Mouse (Mus musculus) layer of hippocampus, adult 8-10 months (tissue): ENCODE measurements around the gene Zfp280d. TPM values are rescaled to one million over a fixed set of nuclear protein-coding genes. Genes with fewer than 3 reads are reported as not detected.

Experiments used
- total RNA-seq, 4 experiments: library from RNA; stranded (reverse); gene quantifications; 2 replicates each; pipeline ENCODE4 v1.2.4; 2022

Gene Zfp280d
- total RNA-seq, 4 experiments from 2014 or later: 44.5 to 59.4 (median 58.7) TPM

Other genes starting within 250 kb of the Zfp280d start
- 10 to 100 TPM; 54.6 to 66.6 (median 58.7) TPM for gene Tcf12, start 163.0 kb upstream of the Zfp280d start, total RNA-seq
- 1 to 10 TPM; 1.1 to 2.0 (median 1.6) TPM for gene Mns1, start 163.2 kb downstream of the Zfp280d start, total RNA-seq
- 10 to 100 TPM in 2 of 4 experiments, 1 to 10 TPM in 2; 6.8 to 13.8 (median 10.4) TPM for gene Tex9, start 217.4 kb downstream of the Zfp280d start, total RNA-seq